Mouse (Mus musculus): Measurements from ENCODE around the gene Ptprt. TPM values are rescaled to one million over a fixed set of nuclear protein-coding genes. Genes with fewer than 3 reads are reported as not detected.

Gene Ptprt
- total and polyA plus RNA-seq, 3 experiments, result 0.02 to 0.36 (median 0.08) TPM

DNA sequence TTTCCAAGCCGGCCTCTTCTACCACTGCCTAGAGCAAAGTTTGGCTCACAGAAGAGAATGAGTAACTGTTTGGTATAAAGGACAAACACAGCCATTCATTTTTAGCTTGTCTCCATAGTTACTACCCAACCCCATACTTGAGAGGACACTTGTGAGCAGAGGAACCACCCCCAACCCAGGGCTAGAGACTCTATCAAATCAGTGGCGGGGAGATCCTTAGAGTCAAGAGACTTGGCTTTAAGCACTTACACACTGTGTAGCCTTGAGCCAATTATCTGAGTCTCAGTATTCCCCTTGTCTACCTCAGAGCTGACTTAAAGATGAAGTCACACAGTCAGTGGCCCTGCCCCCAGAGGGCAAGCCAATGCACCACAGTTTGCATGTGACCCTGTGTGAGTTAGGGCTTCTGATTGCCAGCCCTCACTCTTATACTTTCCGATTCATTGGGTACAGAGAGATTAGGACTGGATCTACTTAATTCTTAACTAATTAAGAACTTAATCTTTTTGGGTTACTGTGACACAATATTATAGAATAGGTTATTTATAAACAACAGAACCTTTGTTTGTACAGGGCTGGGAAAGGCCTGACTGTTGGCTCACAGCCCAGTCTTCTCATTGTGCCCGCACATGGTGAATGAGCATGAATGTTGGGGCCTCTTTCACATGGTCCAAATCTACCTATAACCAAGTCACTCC lies 529.2 kb downstream of the Ptprt start:
- Histone ChIP-seq H3K9ac (ENCODE audit: low read depth, low read length) (no peak overlapping the region), H3K27me3 (ENCODE audit: control insufficient read depth, insufficient read depth, low read length) (no peaks in the 10 kb centered on the region), H3K36me3 (ENCODE audit: control insufficient read depth, insufficient read depth, low read length) (no peaks in the 10 kb centered on the region), H3K27ac (no peak overlapping the region), H3K4me3 (no peak overlapping the region), H3K79me2 (replicated peaks; ENCODE audit: control insufficient read depth, insufficient read depth, low read length) (no peaks in the 10 kb centered on the region), H3K4me1 (ENCODE audit: control insufficient read depth, insufficient read depth, low read length) (no peaks in the 10 kb centered on the region)
- no peak for DNase-seq
- TF ChIP-seq POLR2A (IDR thresholded peaks at IDR 0.05; ENCODE audit: insufficient read depth, low read depth, low read length) (no peak), EP300 (IDR thresholded peaks at IDR 0.05; ENCODE audit: insufficient read depth, low read depth, low read length) (no peak), CTCF (IDR thresholded peaks at IDR 0.05) (no peak)
- 68% methylated on average over 4 of the region's 4 CpGs for WGBS
- intact Hi-C loops (cut with DNase I), result no loop called here

DNA sequence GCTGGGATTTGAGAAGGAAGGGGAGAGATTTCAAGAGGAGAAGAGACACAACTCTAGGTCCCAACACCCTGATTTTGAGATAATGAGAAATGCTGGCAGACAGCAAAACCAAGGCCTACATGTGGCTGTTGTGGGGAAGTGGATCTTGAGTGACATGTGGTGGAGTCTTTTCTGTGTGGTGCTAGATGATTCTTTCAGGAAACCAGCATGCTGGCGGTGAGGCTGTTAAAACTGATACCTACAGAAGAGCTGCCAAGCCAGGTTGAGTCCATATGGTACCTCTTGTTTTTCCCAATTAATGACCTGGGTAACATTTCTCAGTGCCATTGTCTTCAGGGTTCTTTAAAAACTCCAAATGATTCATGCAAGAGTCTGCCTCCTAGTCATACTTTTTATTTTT lies 531.1 kb downstream of the Ptprt start:
- no peaks in the 10 kb centered on the region for H3K4me1 ChIP-seq (ENCODE audit: control insufficient read depth, insufficient read depth, low read length)
- DNase-seq, result no peak
- no peak overlapping the region for H3K27ac ChIP-seq
- H3K79me2 ChIP-seq (replicated peaks; ENCODE audit: control insufficient read depth, insufficient read depth, low read length), result no peaks in the 10 kb centered on the region
- H3K36me3 ChIP-seq (ENCODE audit: control insufficient read depth, insufficient read depth, low read length), result no peaks in the 10 kb centered on the region
- WGBS, result 92% methylated on average over 1 of the region's 1 CpGs
- intact Hi-C loops (cut with DNase I), result no loop called here
- H3K4me3 ChIP-seq, result no peak overlapping the region
- no peak overlapping the region for H3K9ac ChIP-seq (ENCODE audit: low read depth, low read length)
- H3K27me3 ChIP-seq (ENCODE audit: control insufficient read depth, insufficient read depth, low read length), result no peaks in the 10 kb centered on the region
- TF ChIP-seq EP300 (IDR thresholded peaks at IDR 0.05; ENCODE audit: insufficient read depth, low read depth, low read length), result no peak
- no peak for TF ChIP-seq CTCF (IDR thresholded peaks at IDR 0.05)
- TF ChIP-seq POLR2A (IDR thresholded peaks at IDR 0.05; ENCODE audit: insufficient read depth, low read depth, low read length), result no peak

DNA sequence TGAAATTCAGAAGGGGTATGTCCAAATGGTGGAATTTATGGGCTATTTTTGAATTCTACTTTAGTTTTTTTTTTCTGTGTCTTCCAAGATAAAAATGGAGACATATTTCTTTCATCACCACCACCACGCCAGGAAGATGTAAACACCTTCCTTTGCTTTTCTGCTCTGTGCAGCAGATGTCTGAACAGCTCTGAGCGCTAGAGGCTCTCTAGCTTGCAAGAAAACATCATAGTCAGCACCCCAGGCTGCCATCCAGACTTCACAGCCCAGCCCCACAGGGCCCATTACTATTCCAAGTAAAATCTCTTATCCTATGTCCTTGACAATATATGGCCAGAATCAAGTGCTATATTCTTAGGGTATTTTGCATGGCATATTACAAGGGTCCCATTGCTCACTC lies 542.9 kb downstream of the Ptprt start:
- intact Hi-C loops (cut with DNase I), result no loop called here
- no peaks in the 10 kb centered on the region for H3K79me2 ChIP-seq (replicated peaks; ENCODE audit: control insufficient read depth, insufficient read depth, low read length)
- 44% methylated on average over 2 of the region's 2 CpGs for WGBS

DNA sequence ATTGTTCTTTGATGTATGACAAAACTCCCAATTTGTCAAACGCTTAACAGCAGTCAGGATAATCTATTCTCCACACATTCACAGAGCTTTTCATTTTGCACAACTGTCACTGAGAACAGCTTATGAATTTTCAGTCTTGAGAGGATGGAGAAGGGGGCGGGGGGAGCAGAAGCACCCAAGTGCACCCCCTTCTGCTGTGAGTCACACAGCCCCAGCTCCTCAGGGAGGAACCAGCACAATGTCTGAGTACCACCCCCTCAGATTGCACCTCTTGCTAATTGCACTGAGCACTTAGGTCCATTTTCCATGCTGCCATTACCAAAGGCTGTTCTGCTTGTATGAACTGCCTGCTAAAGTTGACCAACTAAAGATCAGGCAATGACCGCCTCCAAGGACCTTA lies 578.6 kb downstream of the Ptprt start:
- intact Hi-C loops (cut with DNase I), result no loop called here
- TF ChIP-seq POLR2A (IDR thresholded peaks at IDR 0.05; ENCODE audit: insufficient read depth, low read depth, low read length), result no peak
- Histone ChIP-seq H3K27me3 (ENCODE audit: control insufficient read depth, insufficient read depth, low read length) (no peaks in the 10 kb centered on the region), H3K4me3 (no peak overlapping the region), H3K36me3 (ENCODE audit: control insufficient read depth, insufficient read depth, low read length) (no peaks in the 10 kb centered on the region), H3K4me1 (ENCODE audit: control insufficient read depth, insufficient read depth, low read length) (no peaks in the 10 kb centered on the region), H3K9ac (ENCODE audit: low read depth, low read length) (no peak overlapping the region), H3K79me2 (replicated peaks; ENCODE audit: control insufficient read depth, insufficient read depth, low read length) (no peaks in the 10 kb centered on the region), H3K27ac (no peak overlapping the region)
- 89% methylated on average over 3 of the region's 3 CpGs for WGBS
- DNase-seq, result no peak

More for the DNA sequence above, 542.9 kb downstream of the Ptprt start:
- DNase-seq, result no peak
- Histone ChIP-seq H3K4me1 (ENCODE audit: control insufficient read depth, insufficient read depth, low read length) (no peaks in the 10 kb centered on the region), H3K36me3 (ENCODE audit: control insufficient read depth, insufficient read depth, low read length) (no peaks in the 10 kb centered on the region), H3K4me3 (no peak overlapping the region), H3K27me3 (ENCODE audit: control insufficient read depth, insufficient read depth, low read length) (no peaks in the 10 kb centered on the region), H3K9ac (ENCODE audit: low read depth, low read length) (no peak overlapping the region), H3K27ac (no peak overlapping the region)
- TF ChIP-seq EP300 (IDR thresholded peaks at IDR 0.05; ENCODE audit: insufficient read depth, low read depth, low read length) (no peak), CTCF (IDR thresholded peaks at IDR 0.05) (no peak), POLR2A (IDR thresholded peaks at IDR 0.05; ENCODE audit: insufficient read depth, low read depth, low read length) (no peak)

DNA sequence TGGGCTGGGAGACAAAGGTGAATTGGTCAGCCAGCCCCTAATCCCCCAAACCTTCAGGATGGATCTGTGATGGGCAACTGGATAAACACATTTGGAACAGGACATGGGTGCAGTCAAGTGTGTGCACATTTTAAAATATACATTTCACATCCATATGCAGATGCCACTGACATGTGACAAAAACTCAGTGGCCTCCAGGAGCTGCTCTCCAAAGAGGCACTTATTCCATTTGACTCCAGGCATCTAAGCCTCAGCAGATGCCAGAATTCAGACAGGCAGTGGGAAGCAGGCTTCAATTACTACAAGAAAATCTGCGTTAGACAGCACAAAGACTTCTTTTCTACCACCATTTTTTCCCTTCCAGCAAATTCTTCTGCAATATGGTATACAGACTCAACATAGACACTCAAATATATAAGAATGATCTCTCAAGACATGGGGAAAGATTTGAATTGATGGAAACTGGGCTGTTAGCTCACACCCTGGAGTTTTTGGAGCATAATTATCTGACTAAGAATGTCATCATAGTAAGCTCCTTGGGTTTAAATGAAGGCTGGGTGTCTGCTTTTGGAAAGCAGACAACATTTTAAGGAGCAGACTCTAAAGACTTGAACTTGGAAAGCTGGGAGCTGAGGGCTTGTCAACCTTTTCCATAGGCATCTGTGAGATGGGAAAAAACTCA lies 580.1 kb downstream of the Ptprt start:
- no peak overlapping the region for H3K27ac ChIP-seq
- 62% methylated on average over 1 of the region's 1 CpGs for WGBS
- no peaks in the 10 kb centered on the region for H3K36me3 ChIP-seq (ENCODE audit: control insufficient read depth, insufficient read depth, low read length)
- no peaks in the 10 kb centered on the region for H3K27me3 ChIP-seq (ENCODE audit: control insufficient read depth, insufficient read depth, low read length)
- intact Hi-C loops (cut with DNase I), result no loop called here
- no peaks in the 10 kb centered on the region for H3K79me2 ChIP-seq (replicated peaks; ENCODE audit: control insufficient read depth, insufficient read depth, low read length)
- no peaks in the 10 kb centered on the region for H3K4me1 ChIP-seq (ENCODE audit: control insufficient read depth, insufficient read depth, low read length)
- no peak overlapping the region for H3K9ac ChIP-seq (ENCODE audit: low read depth, low read length)
- no peak for DNase-seq
- no peak overlapping the region for H3K4me3 ChIP-seq
- TF ChIP-seq EP300 (IDR thresholded peaks at IDR 0.05; ENCODE audit: insufficient read depth, low read depth, low read length) (no peak), CTCF (IDR thresholded peaks at IDR 0.05) (no peak), POLR2A (IDR thresholded peaks at IDR 0.05; ENCODE audit: insufficient read depth, low read depth, low read length) (no peak)

DNA sequence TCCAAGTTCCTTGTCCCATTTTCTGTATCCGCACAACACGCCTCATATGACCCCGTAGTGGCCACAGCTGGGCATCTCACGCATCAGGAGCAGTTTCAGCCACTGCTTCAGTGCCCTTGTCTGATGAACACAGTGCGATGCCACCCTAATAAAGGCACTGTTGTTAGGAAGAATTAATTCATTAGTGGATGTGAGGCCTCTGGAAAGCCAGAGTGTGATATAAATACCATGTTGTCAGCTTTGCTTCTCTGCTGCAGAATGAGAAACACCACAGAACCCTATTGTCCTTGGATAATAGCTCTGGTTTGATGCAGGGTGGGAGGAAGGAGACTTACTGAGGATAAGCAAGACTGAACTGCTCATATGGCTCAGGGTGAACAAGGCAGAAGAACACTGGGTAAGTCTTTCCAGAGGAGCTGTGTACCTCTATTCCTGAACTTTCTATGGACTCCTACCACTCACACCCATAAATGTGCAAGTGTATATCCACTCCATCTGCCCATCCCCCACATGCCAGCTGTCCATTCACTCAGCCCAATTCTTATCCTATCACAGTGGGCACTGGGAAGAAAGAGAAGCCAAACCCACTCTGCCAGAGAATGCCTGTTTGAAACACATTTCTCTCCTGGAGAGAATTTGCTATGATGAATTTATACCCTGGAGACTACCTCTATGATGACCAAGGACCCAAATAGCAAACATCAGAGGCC lies 582.2 kb downstream of the Ptprt start:
- H3K4me3 ChIP-seq, result no peak overlapping the region
- H3K79me2 ChIP-seq (replicated peaks; ENCODE audit: control insufficient read depth, insufficient read depth, low read length), result no peaks in the 10 kb centered on the region
- no peaks in the 10 kb centered on the region for H3K4me1 ChIP-seq (ENCODE audit: control insufficient read depth, insufficient read depth, low read length)
- no peak for DNase-seq
- intact Hi-C loops (cut with DNase I), result no loop called here
- no peak for TF ChIP-seq EP300 (IDR thresholded peaks at IDR 0.05; ENCODE audit: insufficient read depth, low read depth, low read length)
- TF ChIP-seq CTCF (IDR thresholded peaks at IDR 0.05), result no peak
- no peak for TF ChIP-seq POLR2A (IDR thresholded peaks at IDR 0.05; ENCODE audit: insufficient read depth, low read depth, low read length)
- no peaks in the 10 kb centered on the region for H3K27me3 ChIP-seq (ENCODE audit: control insufficient read depth, insufficient read depth, low read length)
- no peak overlapping the region for H3K9ac ChIP-seq (ENCODE audit: low read depth, low read length)
- 87% methylated on average over 5 of the region's 5 CpGs for WGBS
- H3K27ac ChIP-seq, result no peak overlapping the region
- H3K36me3 ChIP-seq (ENCODE audit: control insufficient read depth, insufficient read depth, low read length), result no peaks in the 10 kb centered on the region

Data from heart, adult 2 months (tissue).